Mouse (Mus musculus): Measurements from ENCODE around the gene Clpb.

GRCm38 (mm10) chr7:101679591-101679990, 16.2 kb downstream of the Clpb start:
- peak; percentile 82 for TF ChIP-seq CTCF (IDR thresholded peaks at IDR 0.05; ENCODE audit: extremely low read depth, insufficient read length, insufficient replicate concordance, low read depth, low read length)
- TF ChIP-seq POLR2A (IDR thresholded peaks at IDR 0.05; ENCODE audit: low read depth, low read length): no peak
